Mouse (Mus musculus) heart, adult 9 months (tissue): ENCODE data around the gene Apoc2.

ENCODE experiments used
- DNase-seq, 2 experiments: peaks; one replicate each; pipeline ENCODE4 v3.0.0; 2022; ENCODE audit warnings: low spot score in 2 of 2

Apoc2 gene

GRCm38 (mm10) chr7:19628536-19629360, 49.0 kb downstream of the Apoc2 start:
- DNase-seq: peak; percentile 96 to 98

- DNase-seq: no peak
Observed at GRCm38 (mm10) chr7:19628192-19628535, 49.6 kb downstream of the Apoc2 start.

DNA sequence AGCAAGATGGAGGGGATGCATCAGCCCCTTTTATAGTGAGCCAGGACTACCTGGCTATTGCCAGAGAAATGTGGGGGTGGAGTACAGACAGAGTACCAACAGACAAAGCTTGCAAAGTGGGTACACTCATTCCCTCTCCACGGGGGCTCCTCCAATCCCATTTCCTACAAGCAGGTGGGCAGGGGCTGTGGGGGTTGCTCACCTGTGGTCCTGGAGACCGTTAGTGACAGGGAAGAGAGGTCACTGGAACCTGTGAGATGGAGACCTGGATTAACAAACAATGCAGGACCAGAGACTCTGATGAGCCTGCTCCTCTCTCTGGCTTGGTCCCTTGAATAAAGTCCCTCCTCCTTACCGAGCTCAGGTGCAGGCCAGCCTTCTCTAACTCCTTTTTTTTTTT, 50.0 kb downstream of the Apoc2 start:
- peak in 1 of 2 experiments; percentile 28 for DNase-seq

- no peak for DNase-seq
Observed at GRCm38 (mm10) chr7:19623433-19623832, 54.3 kb downstream of the Apoc2 start.

DNA sequence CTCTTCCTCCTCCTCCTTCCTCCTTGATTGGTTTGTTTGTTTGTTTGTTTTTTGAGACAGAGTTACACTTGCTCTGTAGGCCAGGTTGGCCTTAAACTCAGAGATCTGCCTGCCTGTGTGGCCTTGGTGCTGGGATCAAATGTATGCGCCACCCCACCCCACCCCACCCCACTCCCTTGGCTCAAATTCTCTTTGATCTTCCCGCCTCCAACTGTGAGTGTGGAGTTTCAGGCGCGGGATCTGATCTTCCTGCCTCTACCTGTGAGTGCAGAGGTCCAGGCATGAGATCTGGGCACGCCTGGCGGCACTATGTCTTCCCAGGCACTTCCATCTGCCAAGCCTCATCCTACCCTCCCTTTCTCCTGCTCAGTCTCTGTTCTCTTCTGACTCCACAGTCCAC, 55.5 kb downstream of the Apoc2 start:
- no peak for DNase-seq
